Mouse (Mus musculus): Measurements from ENCODE around the gene Cped1. TPM values are rescaled to one million over a fixed set of nuclear protein-coding genes. Genes with fewer than 3 reads are reported as not detected.

The Cped1 gene
- polyA plus RNA-seq, 1 experiment from 2014 or later = 0.60 TPM

DNA sequence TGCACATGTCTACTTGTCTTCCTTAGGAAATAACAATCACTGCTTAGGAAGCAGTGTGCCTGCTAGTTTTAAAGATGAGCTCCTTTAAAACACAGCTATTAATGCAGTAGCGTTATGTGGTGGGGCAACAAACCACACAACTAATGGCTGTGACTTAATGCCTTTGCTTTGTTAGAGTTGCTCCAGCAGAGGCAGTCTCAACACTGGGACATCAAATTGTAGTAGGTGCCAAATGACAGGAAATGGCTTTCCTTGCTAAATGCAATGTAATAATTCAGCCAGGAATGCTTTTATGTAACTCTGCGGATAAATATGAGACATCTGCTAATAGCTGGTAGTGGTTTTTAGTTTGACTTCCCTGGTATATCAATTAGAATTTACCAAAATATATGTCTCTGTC lies 8.2 kb upstream of the Cped1 start:
- WGBS = 65% methylated on average over 2 of the region's 2 CpGs
- Histone ChIP-seq H3K9ac (replicated peaks; ENCODE audit: low read depth, low read length) (no peak overlapping the region), H3K27ac (ENCODE audit: low read depth, low read length) (no peak overlapping the region), H3K27me3 (ENCODE audit: control insufficient read depth, insufficient read depth, low read length) (no peaks in the 10 kb centered on the region), H3K4me3 (ENCODE audit: low read depth, low read length) (no peak overlapping the region), H3K4me1 (ENCODE audit: control insufficient read depth, insufficient read depth, low read length) (no peaks in the 10 kb centered on the region), H3K4me2 (ENCODE audit: low read depth, low read length) (no peak overlapping the region), H3K9me3 (ENCODE audit: control insufficient read depth, low read length) (no peaks in the 10 kb centered on the region), H3K36me3 (ENCODE audit: control insufficient read depth, insufficient read depth, low read length) (peaks cover 18% of the 10 kb centered on the region)
- ATAC-seq (ENCODE audit: low read depth) = no peak

DNA sequence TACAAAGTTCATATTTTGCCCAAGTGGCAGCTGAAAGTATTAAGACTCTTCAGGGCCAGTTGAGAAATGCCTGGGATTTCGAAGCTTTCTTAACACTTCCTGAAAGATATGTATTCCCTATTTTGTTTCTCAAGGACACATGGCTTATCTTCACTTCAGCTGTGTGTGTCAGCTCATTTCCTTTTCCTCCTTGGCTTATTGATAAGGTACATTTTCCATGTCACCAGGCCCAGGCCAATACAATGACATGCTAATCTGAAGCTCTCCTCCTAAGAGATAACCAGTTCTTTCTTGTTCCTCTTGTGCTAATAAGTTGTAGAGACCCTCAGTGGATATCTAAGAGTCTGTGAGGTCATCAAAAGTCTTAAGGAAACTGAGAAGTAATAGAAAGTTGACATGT lies 4.6 kb upstream of the Cped1 start:
- no peak overlapping the region for H3K4me3 ChIP-seq (ENCODE audit: low read depth, low read length)
- no peaks in the 10 kb centered on the region; the same call in 1 of the 2 replicates for H3K4me1 ChIP-seq (ENCODE audit: control insufficient read depth, insufficient read depth, low read length)
- no peak overlapping the region for H3K27ac ChIP-seq (ENCODE audit: low read depth, low read length)
- 89% methylated on average over 1 of the region's 1 CpGs for WGBS
- no peak for ATAC-seq (ENCODE audit: low read depth)
- peaks cover 2% of the 10 kb centered on the region; the same call in 1 of the 2 replicates for H3K27me3 ChIP-seq (ENCODE audit: control insufficient read depth, insufficient read depth, low read length)
- H3K36me3 ChIP-seq (ENCODE audit: control insufficient read depth, insufficient read depth, low read length) = no peaks in the 10 kb centered on the region
- H3K9ac ChIP-seq (replicated peaks; ENCODE audit: low read depth, low read length) = no peak overlapping the region
- H3K9me3 ChIP-seq (ENCODE audit: control insufficient read depth, low read length) = no peaks in the 10 kb centered on the region
- no peak overlapping the region for H3K4me2 ChIP-seq (ENCODE audit: low read depth, low read length)

DNA sequence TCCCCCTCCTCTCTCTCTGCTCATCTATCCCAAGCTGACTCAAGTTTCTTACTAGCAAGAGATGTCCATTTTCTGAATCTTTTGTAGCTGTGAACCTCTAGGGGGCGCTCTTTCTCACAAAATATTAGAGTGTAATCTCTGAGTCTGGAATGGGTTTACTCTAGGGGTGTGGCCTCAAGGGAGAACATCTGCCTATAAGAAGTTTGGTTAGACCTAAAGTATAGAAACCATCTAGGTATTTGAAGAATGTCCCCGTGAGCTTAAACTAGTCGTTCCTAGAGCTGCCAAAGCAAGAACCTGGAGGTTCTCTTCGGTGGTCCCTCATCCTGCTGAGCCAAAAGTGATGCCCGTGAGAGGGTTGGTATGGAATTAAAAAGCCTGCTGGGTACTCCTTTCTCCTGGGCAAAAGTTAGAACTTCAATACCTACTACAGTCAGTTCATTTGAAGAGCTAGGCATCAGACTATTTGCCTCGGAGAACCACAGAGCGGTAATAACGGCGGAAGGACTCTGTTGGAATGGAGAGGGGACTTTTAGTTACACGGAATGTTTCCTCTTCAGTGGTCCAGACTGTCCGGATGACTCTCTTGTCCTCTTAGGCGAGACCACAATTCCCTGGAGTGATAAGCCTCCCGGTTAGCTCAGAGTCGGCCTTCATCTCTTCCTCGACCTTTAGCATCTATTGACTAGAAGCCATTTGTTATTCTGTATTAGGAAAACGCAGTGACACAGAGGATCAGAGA lies 555 bp upstream of the Cped1 start:
- ATAC-seq (ENCODE audit: low read depth) = peak; percentile 62
- Histone ChIP-seq H3K4me1 (ENCODE audit: control insufficient read depth, insufficient read depth, low read length) (peaks cover 5% of the 10 kb centered on the region; the same call in 1 of the 2 replicates), H3K9me3 (ENCODE audit: control insufficient read depth, low read length) (no peaks in the 10 kb centered on the region), H3K9ac (replicated peaks; ENCODE audit: low read depth, low read length) (no peak overlapping the region), H3K4me3 (ENCODE audit: low read depth, low read length) (peak overlapping the region; percentile 35), H3K4me2 (ENCODE audit: low read depth, low read length) (peak overlapping the region; percentile 82), H3K36me3 (ENCODE audit: control insufficient read depth, insufficient read depth, low read length) (no peaks in the 10 kb centered on the region), H3K27ac (ENCODE audit: low read depth, low read length) (no peak overlapping the region), H3K27me3 (ENCODE audit: control insufficient read depth, insufficient read depth, low read length) (peaks cover 5% of the 10 kb centered on the region; the same call in 1 of the 2 replicates)
- WGBS = 9% methylated on average over 16 of the region's 16 CpGs

DNA sequence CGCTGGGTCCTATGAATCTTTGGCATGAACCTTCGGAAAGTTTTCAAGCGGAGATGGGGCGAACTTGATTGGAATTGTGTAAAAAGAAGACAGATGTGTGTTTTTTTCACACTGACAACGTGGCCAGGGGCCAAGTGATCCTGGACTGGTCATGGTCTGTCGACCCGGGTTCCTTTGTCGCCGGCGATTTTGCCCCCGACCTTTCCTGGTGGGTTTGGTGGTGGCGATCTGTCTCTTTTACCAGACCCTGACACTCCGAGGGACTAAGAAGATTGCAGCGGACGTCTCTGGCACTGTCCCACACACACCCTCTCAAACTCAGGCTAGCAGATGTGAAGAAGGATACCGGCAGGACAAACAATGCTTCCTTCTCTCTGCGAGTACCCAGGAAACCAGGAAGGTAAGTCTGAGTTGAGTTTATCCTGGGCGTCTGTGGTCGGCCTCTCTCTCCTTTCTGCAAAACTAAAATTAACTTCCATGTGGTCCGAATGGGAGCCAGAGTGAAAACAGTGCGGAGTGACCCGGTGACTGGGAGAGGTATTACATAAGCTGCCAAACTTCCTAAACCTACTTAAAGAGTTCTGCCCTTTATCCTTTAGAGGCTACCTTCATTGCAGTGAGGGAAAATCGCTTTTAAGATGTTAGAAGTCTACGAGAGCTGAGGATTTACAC lies 1.1 kb downstream of the Cped1 start:
- Histone ChIP-seq H3K36me3 (ENCODE audit: control insufficient read depth, insufficient read depth, low read length) (no peaks in the 10 kb centered on the region), H3K9ac (replicated peaks; ENCODE audit: low read depth, low read length) (no peak overlapping the region), H3K4me3 (ENCODE audit: low read depth, low read length) (peak overlapping the region; percentile 35), H3K4me2 (ENCODE audit: low read depth, low read length) (peak overlapping the region; percentile 82), H3K4me1 (ENCODE audit: control insufficient read depth, insufficient read depth, low read length) (peaks cover 5% of the 10 kb centered on the region; the same call in 1 of the 2 replicates), H3K9me3 (ENCODE audit: control insufficient read depth, low read length) (no peaks in the 10 kb centered on the region), H3K27ac (ENCODE audit: low read depth, low read length) (no peak overlapping the region), H3K27me3 (ENCODE audit: control insufficient read depth, insufficient read depth, low read length) (peaks cover 5% of the 10 kb centered on the region; the same call in 1 of the 2 replicates)
- ATAC-seq (ENCODE audit: low read depth) = no peak; the same call in 1 of the 2 replicates
- 10% methylated on average over 24 of the region's 24 CpGs for WGBS

DNA sequence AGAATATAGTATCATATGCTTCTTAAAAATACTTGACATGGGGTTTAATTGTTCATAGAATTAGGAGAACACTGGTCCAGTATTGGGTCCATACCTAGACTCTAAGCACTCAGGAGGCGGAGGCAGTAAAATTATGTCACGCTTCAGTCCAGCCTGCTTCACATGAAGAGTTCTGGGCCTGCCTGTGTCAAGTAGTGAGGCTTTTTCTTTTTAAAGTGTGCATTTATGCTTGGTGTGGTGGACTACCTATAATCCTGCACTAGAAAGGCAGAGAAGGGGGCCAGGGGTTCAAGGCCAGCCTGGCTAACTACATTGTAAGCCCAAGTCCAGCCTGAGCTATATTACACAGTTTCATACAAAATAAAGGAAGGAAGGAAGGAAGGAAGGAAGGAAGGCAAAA lies 1.8 kb downstream of the Cped1 start:
- Histone ChIP-seq H3K9me3 (ENCODE audit: control insufficient read depth, low read length) (no peaks in the 10 kb centered on the region), H3K9ac (replicated peaks; ENCODE audit: low read depth, low read length) (no peak overlapping the region), H3K4me1 (ENCODE audit: control insufficient read depth, insufficient read depth, low read length) (peaks cover 5% of the 10 kb centered on the region; the same call in 1 of the 2 replicates), H3K36me3 (ENCODE audit: control insufficient read depth, insufficient read depth, low read length) (no peaks in the 10 kb centered on the region), H3K27me3 (ENCODE audit: control insufficient read depth, insufficient read depth, low read length) (peaks cover 5% of the 10 kb centered on the region; the same call in 1 of the 2 replicates), H3K4me3 (ENCODE audit: low read depth, low read length) (no peak overlapping the region), H3K4me2 (ENCODE audit: low read depth, low read length) (no peak overlapping the region), H3K27ac (ENCODE audit: low read depth, low read length) (no peak overlapping the region)
- no peak for ATAC-seq (ENCODE audit: low read depth)
- 88% methylated on average over 2 of the region's 2 CpGs for WGBS

DNA sequence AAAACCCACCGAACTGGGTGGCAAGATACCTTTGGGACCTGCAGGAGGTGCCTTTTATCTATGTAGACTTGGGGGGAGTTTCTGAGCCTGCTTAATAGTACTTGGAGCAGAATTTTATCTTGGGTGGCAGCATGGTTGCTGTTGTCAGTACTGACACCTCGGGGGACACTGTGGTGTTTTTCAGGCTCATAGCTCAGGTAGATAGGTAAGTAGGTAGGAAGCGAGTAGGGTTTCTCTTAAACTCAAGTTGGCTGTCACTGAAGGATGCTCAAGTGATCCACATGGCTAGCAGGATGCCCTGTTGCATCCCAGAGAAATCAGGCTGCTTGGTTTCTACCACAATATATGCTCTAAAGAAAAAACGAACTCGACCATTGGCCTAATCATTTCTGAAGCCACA lies 2.6 kb downstream of the Cped1 start:
- no peaks in the 10 kb centered on the region for H3K36me3 ChIP-seq (ENCODE audit: control insufficient read depth, insufficient read depth, low read length)
- peaks cover 5% of the 10 kb centered on the region; the same call in 1 of the 2 replicates for H3K4me1 ChIP-seq (ENCODE audit: control insufficient read depth, insufficient read depth, low read length)
- H3K27ac ChIP-seq (ENCODE audit: low read depth, low read length) = no peak overlapping the region
- no peak overlapping the region for H3K9ac ChIP-seq (replicated peaks; ENCODE audit: low read depth, low read length)
- H3K4me3 ChIP-seq (ENCODE audit: low read depth, low read length) = no peak overlapping the region
- H3K9me3 ChIP-seq (ENCODE audit: control insufficient read depth, low read length) = no peaks in the 10 kb centered on the region
- 90% methylated on average over 5 of the region's 5 CpGs for WGBS
- ATAC-seq (ENCODE audit: low read depth) = no peak
- peaks cover 5% of the 10 kb centered on the region; the same call in 1 of the 2 replicates for H3K27me3 ChIP-seq (ENCODE audit: control insufficient read depth, insufficient read depth, low read length)
- H3K4me2 ChIP-seq (ENCODE audit: low read depth, low read length) = no peak overlapping the region

DNA sequence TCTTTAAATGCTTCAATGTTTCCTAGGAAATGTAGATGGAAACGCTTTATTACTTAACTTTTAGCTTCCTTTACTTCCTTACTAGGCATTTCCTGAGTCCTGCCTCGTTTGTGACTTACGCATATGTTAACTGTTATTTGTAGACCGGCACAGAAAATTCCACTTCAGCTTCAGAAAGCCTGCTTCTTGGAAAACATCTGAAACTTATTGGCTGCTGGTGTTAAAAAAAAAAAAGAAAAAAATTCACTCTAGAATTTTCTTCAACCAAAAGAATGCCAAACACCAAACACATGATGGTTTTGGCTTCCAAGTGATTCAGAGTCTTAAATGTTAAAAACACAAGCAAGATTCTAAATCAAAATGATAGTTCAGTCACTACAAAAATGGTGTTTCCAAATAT lies 3.4 kb downstream of the Cped1 start:
- 84% methylated on average over 4 of the region's 4 CpGs for WGBS

DNA sequence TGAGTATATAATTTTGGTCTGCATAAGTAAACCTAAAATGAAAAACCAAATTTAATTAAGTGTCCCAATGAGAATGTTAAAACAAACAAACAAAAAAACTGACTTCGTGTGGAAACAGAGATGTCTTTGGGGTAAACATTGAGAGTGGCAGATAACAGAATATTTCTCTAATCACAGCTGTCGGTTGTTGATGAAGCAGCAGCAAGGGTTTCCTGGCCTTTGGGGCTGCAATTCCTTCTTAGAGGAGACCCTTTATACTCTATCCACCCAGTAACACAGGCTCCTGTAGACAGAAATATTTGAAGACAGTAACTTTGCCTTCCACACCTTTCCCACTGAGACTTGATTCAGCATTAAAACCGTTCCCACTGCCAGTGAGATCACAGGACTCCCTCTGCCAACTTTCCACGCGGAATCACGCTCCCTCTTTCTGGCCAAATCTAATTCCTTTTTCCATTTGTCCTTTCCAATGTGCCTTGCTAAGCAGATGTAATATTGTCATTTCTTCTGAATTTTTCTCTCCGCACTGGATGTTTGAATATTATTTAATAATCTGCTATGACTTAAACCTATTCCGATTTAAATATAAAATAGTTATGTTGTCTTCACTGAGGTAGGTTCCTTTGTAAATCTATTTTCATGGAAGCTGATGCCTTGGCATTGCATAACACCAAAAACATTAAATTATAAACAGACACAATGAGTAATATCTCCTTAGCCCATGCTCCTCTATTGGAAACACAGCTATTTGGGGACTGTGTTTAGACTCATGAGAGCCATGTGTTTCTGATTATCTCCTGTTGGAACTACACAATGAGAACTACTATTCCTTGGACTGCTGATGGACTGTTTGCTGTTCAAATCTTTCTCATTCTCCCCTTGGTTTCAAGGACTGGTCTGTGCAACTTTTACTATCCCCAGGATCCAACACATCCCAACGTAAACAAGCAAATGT lies 4.7 kb downstream of the Cped1 start:
- H3K27ac ChIP-seq (ENCODE audit: low read depth, low read length) = no peak overlapping the region
- H3K4me2 ChIP-seq (ENCODE audit: low read depth, low read length) = no peak overlapping the region
- peaks cover 5% of the 10 kb centered on the region; the same call in 1 of the 2 replicates for H3K4me1 ChIP-seq (ENCODE audit: control insufficient read depth, insufficient read depth, low read length)
- H3K27me3 ChIP-seq (ENCODE audit: control insufficient read depth, insufficient read depth, low read length) = peaks cover 5% of the 10 kb centered on the region; the same call in 1 of the 2 replicates
- ATAC-seq (ENCODE audit: low read depth) = no peak
- H3K36me3 ChIP-seq (ENCODE audit: control insufficient read depth, insufficient read depth, low read length) = no peaks in the 10 kb centered on the region
- 83% methylated on average over 9 of the region's 9 CpGs for WGBS
- H3K4me3 ChIP-seq (ENCODE audit: low read depth, low read length) = no peak overlapping the region
- H3K9me3 ChIP-seq (ENCODE audit: control insufficient read depth, low read length) = no peaks in the 10 kb centered on the region
- no peak overlapping the region for H3K9ac ChIP-seq (replicated peaks; ENCODE audit: low read depth, low read length)

More for the DNA sequence above, 3.4 kb downstream of the Cped1 start:
- no peak overlapping the region for H3K4me2 ChIP-seq (ENCODE audit: low read depth, low read length)
- peaks cover 5% of the 10 kb centered on the region; the same call in 1 of the 2 replicates for H3K4me1 ChIP-seq (ENCODE audit: control insufficient read depth, insufficient read depth, low read length)
- no peaks in the 10 kb centered on the region for H3K36me3 ChIP-seq (ENCODE audit: control insufficient read depth, insufficient read depth, low read length)
- ATAC-seq (ENCODE audit: low read depth) = no peak
- no peak overlapping the region for H3K27ac ChIP-seq (ENCODE audit: low read depth, low read length)
- H3K9me3 ChIP-seq (ENCODE audit: control insufficient read depth, low read length) = no peaks in the 10 kb centered on the region
- peaks cover 5% of the 10 kb centered on the region; the same call in 1 of the 2 replicates for H3K27me3 ChIP-seq (ENCODE audit: control insufficient read depth, insufficient read depth, low read length)
- no peak overlapping the region for H3K9ac ChIP-seq (replicated peaks; ENCODE audit: low read depth, low read length)
- no peak overlapping the region for H3K4me3 ChIP-seq (ENCODE audit: low read depth, low read length)

Data from neural tube, embryonic 14.5 days (tissue).